Mouse (Mus musculus): Measurements from ENCODE around the gene Tada1. TPM values are rescaled to one million over a fixed set of nuclear protein-coding genes. Genes with fewer than 3 reads are reported as not detected.
A peak's percentile ranks its signal among the peaks of the same experiment; 100 is the strongest.

Gene Tada1
- 66.6 and 69.8 TPM in 2 replicates for polyA plus RNA-seq (2016; fragmentation: Nextera tagmentation; extraction: Ambion mirVana)

DNA sequence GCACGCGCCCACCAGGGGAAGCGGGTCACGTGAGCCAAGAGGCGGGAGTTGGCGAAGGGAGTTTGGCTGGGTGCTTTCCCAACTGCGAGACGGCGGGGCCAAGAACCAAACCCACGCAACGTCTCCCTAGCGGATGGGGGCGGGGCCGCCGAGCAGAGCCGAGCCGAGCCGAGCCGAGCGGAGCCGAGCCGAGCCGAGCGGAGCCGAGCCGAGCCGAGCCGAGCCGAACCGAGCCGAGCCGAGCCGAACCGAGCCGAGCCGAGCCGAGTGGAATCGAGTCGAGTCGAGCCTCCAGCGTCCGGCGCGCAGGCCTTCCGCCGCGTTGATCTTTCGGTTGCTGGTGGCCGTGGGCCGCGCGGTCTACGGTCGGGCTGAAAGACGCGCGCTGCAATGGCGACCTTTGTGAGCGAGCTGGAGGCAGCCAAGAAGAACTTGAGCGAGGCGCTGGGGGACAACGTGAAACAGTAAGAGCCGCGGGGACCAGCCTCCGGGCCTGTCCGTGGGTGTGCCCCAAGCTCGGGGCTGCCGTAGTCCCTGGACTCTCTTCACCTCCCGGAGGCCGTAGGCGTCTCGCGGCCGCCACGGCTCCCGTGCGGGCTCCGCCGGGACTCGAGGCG is at the start of gene Tada1:
Gene Tada1 (plus strand): TSS at position 85 of the 617 bp plus-strand sequence.
- H3K9me3 ChIP-seq (replicated peaks), result no peaks in the 10 kb centered on the region
- H3K27ac ChIP-seq, result peak within 1 kb of the TSS; percentile 98
- H3K36me3 ChIP-seq, result peaks cover 27% of the 10 kb centered on the region
- no peaks in the 10 kb centered on the region for H3K27me3 ChIP-seq (ENCODE audit: low read depth, poor library complexity, severe bottlenecking)
- under 1% methylated on average over 81 of the region's 81 CpGs for WGBS
- peak; percentile 98 for DNase-seq (ENCODE audit: low spot score)
- H3K4me1 ChIP-seq, result peaks cover 30% of the 10 kb centered on the region
- peak within 1 kb of the TSS; percentile 99 for H3K4me3 ChIP-seq

DNA sequence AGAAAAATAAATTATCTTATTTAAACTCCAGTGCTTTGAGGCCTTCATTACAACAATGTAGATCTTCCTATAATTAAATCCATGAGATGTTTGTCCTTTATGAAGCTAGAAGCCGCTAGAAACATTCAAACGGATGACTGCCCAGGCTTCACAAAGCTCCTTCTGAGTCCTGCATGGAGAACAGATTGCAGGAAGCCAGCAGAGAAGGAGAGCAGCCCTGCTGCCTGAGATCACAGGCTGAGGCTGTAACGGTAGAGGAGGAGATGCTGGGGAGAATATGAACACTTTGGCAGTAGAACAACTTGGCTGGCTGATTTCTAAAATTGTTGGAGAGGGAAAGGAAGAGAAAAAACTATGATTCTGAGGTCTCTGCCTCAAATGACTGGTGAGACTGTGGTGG is 48.1 kb upstream of the Tada1 start:
- Histone ChIP-seq H3K27ac (no peak overlapping the region), H3K36me3 (no peaks in the 10 kb centered on the region), H3K4me3 (no peak overlapping the region), H3K27me3 (ENCODE audit: low read depth, poor library complexity, severe bottlenecking) (no peaks in the 10 kb centered on the region), H3K9me3 (replicated peaks) (no peaks in the 10 kb centered on the region), H3K4me1 (peaks cover 6% of the 10 kb centered on the region; the same call in 1 of the 2 replicates)
- DNase-seq (ENCODE audit: low spot score), result no peak
- 78% methylated on average over 3 of the region's 3 CpGs for WGBS

DNA sequence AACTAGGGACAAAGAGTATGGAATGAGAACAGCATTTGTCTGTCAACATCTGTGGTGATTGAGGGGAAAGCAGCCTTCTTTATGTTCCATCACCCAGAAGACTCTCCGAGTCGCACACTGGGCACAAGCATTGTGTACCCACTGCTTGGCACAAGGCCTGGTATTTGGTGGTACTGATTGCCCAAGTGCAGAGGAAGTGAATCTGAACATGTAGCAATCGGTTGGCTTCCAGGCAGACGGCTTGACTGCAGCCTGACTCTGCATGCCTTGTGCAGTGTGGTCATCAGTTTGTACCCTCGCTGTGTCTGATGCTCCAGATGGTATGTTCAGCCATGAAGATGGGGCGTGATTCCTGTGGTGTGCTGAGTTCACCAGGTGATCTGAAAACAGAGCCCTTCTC is 39.8 kb upstream of the Tada1 start:
- no peaks in the 10 kb centered on the region for H3K36me3 ChIP-seq
- no peak for DNase-seq (ENCODE audit: low spot score)
- no peak overlapping the region for H3K4me3 ChIP-seq
- no peaks in the 10 kb centered on the region for H3K27me3 ChIP-seq (ENCODE audit: low read depth, poor library complexity, severe bottlenecking)
- H3K27ac ChIP-seq, result no peak overlapping the region
- no peaks in the 10 kb centered on the region for H3K9me3 ChIP-seq (replicated peaks)
- H3K4me1 ChIP-seq, result peaks cover 9% of the 10 kb centered on the region
- 91% methylated on average over 6 of the region's 6 CpGs for WGBS

DNA sequence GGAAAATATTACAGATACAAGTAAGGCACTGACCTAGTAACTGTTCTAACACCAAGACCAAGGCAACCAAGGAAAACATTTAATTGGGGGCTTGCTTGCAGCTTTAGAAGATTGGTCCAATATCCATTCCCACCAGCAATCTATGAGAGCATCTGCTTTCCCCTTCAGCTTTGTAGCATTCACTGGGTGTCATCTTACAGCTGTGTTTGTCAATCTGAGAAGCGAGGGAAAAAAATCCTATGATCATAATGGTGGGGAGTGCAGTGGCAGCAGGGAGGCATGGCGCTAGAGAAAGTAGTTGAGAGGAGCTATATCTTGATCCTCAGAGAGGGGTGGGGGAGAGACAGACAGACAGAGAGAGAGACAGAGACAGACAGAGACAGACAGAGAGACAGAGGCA is 36.8 kb upstream of the Tada1 start:
- Histone ChIP-seq H3K36me3 (no peaks in the 10 kb centered on the region), H3K4me3 (no peak overlapping the region), H3K27me3 (ENCODE audit: low read depth, poor library complexity, severe bottlenecking) (no peaks in the 10 kb centered on the region), H3K27ac (no peak overlapping the region), H3K9me3 (replicated peaks) (no peaks in the 10 kb centered on the region), H3K4me1 (peaks cover 22% of the 10 kb centered on the region)
- WGBS, result 64% methylated on average over 2 of the region's 2 CpGs
- DNase-seq (ENCODE audit: low spot score), result no peak

DNA sequence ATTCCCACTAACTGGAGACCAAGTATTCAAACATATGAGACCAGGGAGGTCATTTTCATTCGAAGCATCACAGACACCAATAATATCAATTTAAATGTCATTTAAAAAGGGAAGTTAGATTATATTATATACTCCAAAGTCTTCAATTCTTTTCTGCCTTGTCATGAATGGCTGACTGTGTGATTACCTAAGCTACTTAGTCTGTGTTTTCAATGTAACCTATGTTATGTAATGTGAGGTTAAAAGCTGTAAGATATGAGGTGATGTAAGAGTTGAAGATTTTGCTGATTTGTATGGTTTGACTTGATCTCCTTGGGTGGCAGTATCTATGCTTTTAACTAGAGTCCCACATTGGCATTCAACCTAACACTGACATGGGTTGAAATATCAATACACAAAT is 36.4 kb upstream of the Tada1 start:
- 94% methylated on average over 1 of the region's 1 CpGs for WGBS
- peaks cover 22% of the 10 kb centered on the region for H3K4me1 ChIP-seq
- no peaks in the 10 kb centered on the region for H3K9me3 ChIP-seq (replicated peaks)
- no peak overlapping the region for H3K27ac ChIP-seq
- no peak overlapping the region for H3K4me3 ChIP-seq
- no peak for DNase-seq (ENCODE audit: low spot score)
- no peaks in the 10 kb centered on the region for H3K36me3 ChIP-seq
- H3K27me3 ChIP-seq (ENCODE audit: low read depth, poor library complexity, severe bottlenecking), result no peaks in the 10 kb centered on the region

DNA sequence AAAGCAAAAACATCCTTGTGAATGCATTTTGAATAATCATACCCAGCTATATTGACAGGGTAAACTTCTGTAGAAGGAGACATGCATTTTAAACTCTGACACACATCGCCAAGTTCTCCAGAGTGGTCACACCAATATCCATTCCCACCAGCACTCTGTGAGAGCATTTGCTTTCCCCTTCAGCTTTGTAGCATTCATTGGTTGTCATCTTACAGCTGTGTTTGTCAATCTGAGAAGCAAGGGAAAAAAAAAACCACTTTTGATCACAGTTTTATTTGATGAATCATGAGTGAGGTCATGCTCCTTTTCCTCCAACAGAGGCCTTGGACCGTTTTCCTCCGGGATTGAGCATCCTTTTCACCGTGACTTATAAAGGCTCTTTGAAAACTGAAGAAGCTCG is 35.3 kb upstream of the Tada1 start:
- WGBS, result 77% methylated on average over 5 of the region's 5 CpGs

DNA sequence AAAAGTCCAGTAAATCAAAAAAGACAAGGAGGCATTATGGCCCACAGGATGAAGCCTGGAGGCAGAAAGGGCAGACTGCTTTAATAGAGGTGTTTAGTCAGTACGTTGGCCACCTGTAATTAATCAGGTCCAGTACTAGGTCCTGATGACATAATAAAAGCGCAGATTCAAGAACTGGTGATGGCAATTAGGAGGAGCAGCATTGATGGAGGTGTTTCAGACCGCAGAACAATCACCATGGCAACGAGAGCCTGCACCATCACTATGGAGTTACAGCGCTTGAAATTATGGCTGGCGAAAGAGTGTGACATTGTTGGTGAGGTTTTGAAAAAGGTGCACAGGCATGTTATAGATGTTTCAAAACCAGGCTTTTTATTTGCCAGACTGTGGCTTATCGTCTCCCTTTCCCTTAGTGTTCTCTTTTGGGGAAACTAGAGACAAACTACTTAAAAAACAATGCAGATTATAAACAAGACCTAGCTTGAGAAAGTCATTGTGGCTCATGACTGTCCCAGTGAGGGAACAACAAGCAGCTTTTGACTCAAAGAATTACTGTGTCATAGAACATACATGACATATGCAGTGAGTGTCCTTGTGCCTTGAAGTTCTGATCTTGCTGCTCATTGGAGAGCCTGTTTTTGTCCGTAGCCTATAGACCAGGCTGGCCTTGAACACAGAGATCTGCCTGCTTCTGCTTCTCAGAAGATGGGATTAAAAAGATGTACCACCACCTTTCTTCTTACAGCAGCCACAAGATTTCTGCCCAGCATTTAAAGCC is 34.4 kb upstream of the Tada1 start:
- peak overlapping the region; percentile 20; the same call in 1 of the 2 replicates for H3K27ac ChIP-seq
- H3K36me3 ChIP-seq, result no peaks in the 10 kb centered on the region
- no peaks in the 10 kb centered on the region for H3K9me3 ChIP-seq (replicated peaks)
- 66% methylated on average over 8 of the region's 8 CpGs for WGBS
- peak; percentile 51 for DNase-seq (ENCODE audit: low spot score)
- H3K4me1 ChIP-seq, result peaks cover 37% of the 10 kb centered on the region
- H3K4me3 ChIP-seq, result no peak overlapping the region
- no peaks in the 10 kb centered on the region for H3K27me3 ChIP-seq (ENCODE audit: low read depth, poor library complexity, severe bottlenecking)

More for the DNA sequence above, 35.3 kb upstream of the Tada1 start:
- Histone ChIP-seq H3K27ac (no peak overlapping the region), H3K4me3 (no peak overlapping the region), H3K9me3 (replicated peaks) (no peaks in the 10 kb centered on the region), H3K36me3 (no peaks in the 10 kb centered on the region), H3K4me1 (peaks cover 28% of the 10 kb centered on the region), H3K27me3 (ENCODE audit: low read depth, poor library complexity, severe bottlenecking) (no peaks in the 10 kb centered on the region)
- DNase-seq (ENCODE audit: low spot score), result no peak

DNA sequence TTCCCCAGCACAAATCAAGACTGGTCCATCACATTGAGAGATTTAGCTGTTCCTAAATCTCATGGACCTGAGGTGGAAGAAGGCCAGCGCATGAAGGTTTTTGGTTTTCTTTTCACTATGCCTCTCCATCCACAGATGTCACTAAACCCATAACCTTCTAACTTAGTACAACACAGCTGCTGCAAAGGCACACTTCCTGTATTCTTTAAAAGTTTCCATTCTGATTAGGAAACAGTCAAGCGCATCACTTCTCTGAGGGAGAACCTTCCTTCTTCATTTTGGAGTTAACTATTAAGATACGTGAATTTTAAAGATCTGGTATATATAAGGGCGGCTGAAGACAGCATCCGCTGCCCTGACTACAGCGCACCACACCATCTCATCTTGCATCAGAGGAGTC is 33.3 kb upstream of the Tada1 start:
- Histone ChIP-seq H3K36me3 (no peaks in the 10 kb centered on the region), H3K27ac (peak overlapping the region; percentile 19; the same call in 1 of the 2 replicates), H3K4me1 (peaks cover 48% of the 10 kb centered on the region), H3K27me3 (ENCODE audit: low read depth, poor library complexity, severe bottlenecking) (no peaks in the 10 kb centered on the region), H3K9me3 (replicated peaks) (no peaks in the 10 kb centered on the region), H3K4me3 (no peak overlapping the region)
- 97% methylated on average over 6 of the region's 6 CpGs for WGBS
- no peak for DNase-seq (ENCODE audit: low spot score)

DNA sequence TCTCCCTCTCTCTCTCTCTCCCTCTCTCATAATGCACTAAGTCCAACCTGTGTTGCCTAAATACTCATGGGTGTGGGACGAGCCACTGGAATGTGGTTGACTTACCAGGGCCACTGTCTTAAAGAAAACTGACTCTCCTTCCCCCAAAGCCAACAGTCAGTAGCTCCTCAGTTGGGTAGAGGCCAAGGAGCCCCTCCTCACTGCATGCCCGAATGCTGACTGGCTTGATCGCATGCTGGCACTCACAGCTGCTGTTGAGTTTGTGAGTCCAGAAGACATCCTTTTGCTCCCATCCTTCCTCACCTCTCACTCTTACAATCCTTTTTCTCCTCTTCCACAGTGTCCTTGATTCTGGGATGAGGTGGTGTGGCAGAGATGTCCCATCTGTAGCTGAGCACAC is 32.0 kb upstream of the Tada1 start:
- no peaks in the 10 kb centered on the region for H3K9me3 ChIP-seq (replicated peaks)

DNA sequence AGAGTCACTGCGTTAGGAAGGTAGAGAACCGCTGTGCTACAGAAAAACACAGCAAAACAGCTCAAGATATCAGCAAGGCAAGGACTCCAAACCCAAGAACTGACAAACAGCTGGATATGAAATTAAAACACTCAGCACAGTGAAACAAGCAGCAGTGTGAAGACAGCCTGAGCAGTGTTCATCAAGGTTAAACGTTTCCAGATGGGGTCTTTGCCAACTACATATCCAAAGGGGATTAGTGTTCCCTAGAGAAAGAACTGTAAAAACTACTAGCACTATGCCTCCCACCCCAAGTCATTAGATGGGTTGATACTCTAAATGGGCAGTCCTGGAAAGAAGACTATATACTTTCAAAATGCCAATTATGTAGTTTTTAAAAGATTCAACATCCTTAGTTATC is 29.6 kb upstream of the Tada1 start:
- no peak for DNase-seq (ENCODE audit: low spot score)
- no peaks in the 10 kb centered on the region for H3K9me3 ChIP-seq (replicated peaks)
- H3K4me1 ChIP-seq, result peaks cover 37% of the 10 kb centered on the region
- H3K27me3 ChIP-seq (ENCODE audit: low read depth, poor library complexity, severe bottlenecking), result no peaks in the 10 kb centered on the region
- WGBS, result 57% methylated on average over 3 of the region's 3 CpGs
- no peaks in the 10 kb centered on the region for H3K36me3 ChIP-seq
- no peak overlapping the region for H3K4me3 ChIP-seq
- peak overlapping the region; percentile 44 for H3K27ac ChIP-seq

More for the DNA sequence above, 32.0 kb upstream of the Tada1 start:
- Histone ChIP-seq H3K27me3 (ENCODE audit: low read depth, poor library complexity, severe bottlenecking) (no peaks in the 10 kb centered on the region), H3K4me3 (no peak overlapping the region), H3K4me1 (peaks cover 48% of the 10 kb centered on the region), H3K27ac (no peak overlapping the region), H3K36me3 (no peaks in the 10 kb centered on the region)
- WGBS, result 88% methylated on average over 3 of the region's 3 CpGs
- DNase-seq (ENCODE audit: low spot score), result no peak

DNA sequence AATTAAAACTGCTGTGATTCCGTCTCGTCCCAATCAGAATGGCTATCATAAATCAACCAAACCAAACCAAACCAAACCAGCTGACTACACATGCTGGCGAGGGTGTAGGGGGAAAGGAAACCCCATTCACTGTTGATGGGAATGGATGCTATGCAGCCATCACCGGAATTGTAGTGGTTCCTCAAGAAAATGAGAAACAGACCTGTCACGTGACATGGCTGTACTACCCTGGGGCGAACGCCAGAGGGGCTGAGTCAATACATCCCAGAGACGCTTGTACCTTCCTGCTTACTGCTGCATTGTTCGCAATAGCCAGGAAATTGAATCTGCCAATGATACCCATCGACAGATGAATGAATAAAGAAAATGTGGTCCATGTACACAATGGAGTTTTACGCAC is 29.1 kb upstream of the Tada1 start:
- Histone ChIP-seq H3K27ac (0 out of 2 replicates have a peak overlapping the region, but pooled peaks have one; percentile 7), H3K4me3 (no peak overlapping the region), H3K9me3 (replicated peaks) (no peaks in the 10 kb centered on the region), H3K36me3 (no peaks in the 10 kb centered on the region), H3K4me1 (peaks cover 32% of the 10 kb centered on the region), H3K27me3 (ENCODE audit: low read depth, poor library complexity, severe bottlenecking) (no peaks in the 10 kb centered on the region)
- WGBS, result 44% methylated on average over 11 of the region's 11 CpGs
- DNase-seq (ENCODE audit: low spot score), result peak; percentile 63

DNA sequence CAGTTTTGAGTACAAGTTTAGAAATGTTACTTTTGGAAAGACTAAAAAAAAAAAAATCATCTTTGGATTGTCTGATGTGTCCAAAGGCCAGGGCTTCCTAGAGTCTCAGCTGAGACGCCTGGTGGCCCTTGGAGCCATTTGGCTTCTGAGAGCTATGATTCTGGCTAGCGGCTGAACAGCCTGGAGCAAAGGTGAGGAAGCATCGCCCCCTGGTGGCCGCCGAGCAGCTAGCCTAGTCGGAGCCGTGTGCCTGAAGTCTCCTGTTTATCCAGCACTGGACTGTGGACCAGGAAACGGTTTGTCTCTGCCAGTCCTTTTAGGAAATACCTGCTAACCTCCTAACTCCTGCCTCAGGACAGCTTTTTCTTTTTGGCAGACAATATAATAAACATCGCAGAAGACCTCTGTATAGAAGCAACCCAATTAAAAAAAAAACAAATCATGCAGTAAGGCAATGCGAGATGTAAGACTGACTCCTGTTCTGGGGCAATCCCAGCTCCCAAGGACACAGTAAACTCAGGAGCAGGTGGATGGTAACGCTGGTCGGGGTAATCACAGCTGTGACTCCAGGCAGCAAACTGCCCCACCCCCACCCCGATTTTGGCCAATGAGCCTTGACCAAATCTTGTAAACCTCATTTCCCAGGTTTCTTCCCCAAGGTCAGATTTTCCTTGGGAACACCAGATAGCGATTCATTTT is 18.6 kb upstream of the Tada1 start:
- Histone ChIP-seq H3K4me3 (no peak overlapping the region), H3K9me3 (replicated peaks) (no peaks in the 10 kb centered on the region), H3K36me3 (no peaks in the 10 kb centered on the region), H3K27ac (no peak overlapping the region), H3K4me1 (no peaks in the 10 kb centered on the region), H3K27me3 (ENCODE audit: low read depth, poor library complexity, severe bottlenecking) (no peaks in the 10 kb centered on the region)
- DNase-seq (ENCODE audit: low spot score), result peak; percentile 96
- 26% methylated on average over 14 of the region's 14 CpGs for WGBS

DNA sequence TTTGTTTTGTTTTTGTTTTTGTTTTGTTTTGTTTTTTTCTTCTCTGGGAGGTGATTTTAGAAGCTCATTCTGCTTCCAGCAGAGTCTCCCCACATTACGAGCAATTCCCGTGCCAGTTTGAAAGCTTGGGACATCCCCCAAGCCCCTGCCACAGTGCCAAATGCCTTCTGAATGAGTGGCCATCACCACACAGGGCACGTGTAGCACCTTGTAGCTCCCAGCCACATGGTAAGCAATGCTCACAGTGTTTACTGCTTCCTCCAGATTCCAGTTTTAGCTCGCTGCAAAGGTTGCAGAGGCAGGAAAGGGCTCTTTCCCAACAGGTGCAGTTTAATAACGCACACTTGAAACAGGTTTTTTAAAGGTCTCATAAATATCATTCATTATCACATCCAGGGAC is 18.0 kb upstream of the Tada1 start:
- WGBS, result 78% methylated on average over 5 of the region's 5 CpGs
- no peak overlapping the region for H3K4me3 ChIP-seq
- no peaks in the 10 kb centered on the region for H3K36me3 ChIP-seq
- H3K9me3 ChIP-seq (replicated peaks), result no peaks in the 10 kb centered on the region
- H3K27me3 ChIP-seq (ENCODE audit: low read depth, poor library complexity, severe bottlenecking), result no peaks in the 10 kb centered on the region
- DNase-seq (ENCODE audit: low spot score), result no peak
- H3K27ac ChIP-seq, result no peak overlapping the region
- H3K4me1 ChIP-seq, result no peaks in the 10 kb centered on the region
